Mouse (Mus musculus) hindbrain, embryonic 11.5 days (tissue): Measurements from ENCODE around the gene Josd2. TPM values are rescaled to one million over a fixed set of nuclear protein-coding genes. Genes with fewer than 3 reads are reported as not detected.

Experiments used
- ATAC-seq: fragments of 200-750 bp; cut with Nextera tagmentation; 2 replicates; pipeline ENCODE4 v1.8.0; 2017; ENCODE audit warnings: mild to moderate bottlenecking, moderate TSS enrichment, moderate library complexity; ENCODE audit not compliant: low FRiP score
- DNase-seq: peaks from one replicate; pipeline ENCODE4 v3.0.0-alpha.2; 2015; ENCODE audit warnings: low spot score
- H3K27ac ChIP-seq: fragments of 300-500 bp; sonication (generic); 2 replicates; pipeline ENCODE4 v1.5.1; 2014; ENCODE audit warnings: mild to moderate bottlenecking, low read depth, low read length
- H3K27me3 ChIP-seq: fragments of 300-500 bp; sonication (generic); 2 replicates; pipeline ENCODE4 v1.6.1; 2014; ENCODE audit warnings: mild to moderate bottlenecking, low read length, moderate library complexity, mixed read lengths; ENCODE audit not compliant: control insufficient read depth, insufficient read depth
- H3K36me3 ChIP-seq: fragments of 300-500 bp; sonication (generic); 2 replicates; pipeline ENCODE4 v1.6.1; 2014; ENCODE audit warnings: mild to moderate bottlenecking, low read length, moderate library complexity, mixed read lengths; ENCODE audit not compliant: control insufficient read depth, insufficient read depth
- H3K4me1 ChIP-seq: fragments of 300-500 bp; sonication (generic); replicated peaks from 2 replicates; pipeline ENCODE4 v1.6.1; 2014; ENCODE audit warnings: low read length, mixed read lengths; ENCODE audit not compliant: control insufficient read depth, insufficient read depth
- H3K4me2 ChIP-seq: fragments of 300-500 bp; sonication (generic); replicated peaks from 2 replicates; pipeline ENCODE4 v1.6.1; 2014; ENCODE audit warnings: mild to moderate bottlenecking, low read depth, low read length
- H3K4me3 ChIP-seq: fragments of 300-500 bp; sonication (generic); 2 replicates; pipeline ENCODE4 v1.5.1; 2014; ENCODE audit warnings: low read depth, low read length
- H3K9ac ChIP-seq: fragments of 300-500 bp; sonication (generic); 2 replicates; pipeline ENCODE4 v1.6.1; 2014; ENCODE audit warnings: low read depth, low read length
- H3K9me3 ChIP-seq: fragments of 300-500 bp; sonication (generic); 2 replicates; pipeline ENCODE4 v1.6.1; 2016; ENCODE audit warnings: low read length; ENCODE audit not compliant: control insufficient read depth
- WGBS: fragments of 180-500 bp; shearing (Covaris S2); extraction: QIAGEN DNeasy Blood & Tissue Kit; methylation state at CpG from one replicate; pipeline ENCODE4 v1.1.7; 2014; 5-methylcytosine and 5-hydroxymethylcytosine counted together
- polyA plus RNA-seq: library from polyadenylated mRNA; unstranded; fragments of >200 nt; fragmentation: Nextera tagmentation; extraction: Ambion mirVana; gene quantifications from 2 replicates; pipeline ENCODE4 v1.2.1, GENCODE M21; 2014

The Josd2 gene
- polyA plus RNA-seq, 1 experiment from 2014 or later, result 59.1 TPM

- H3K27me3 ChIP-seq, result peaks cover 21% of the 10 kb centered on the region
- no peak overlapping the region for H3K9ac ChIP-seq
- H3K4me3 ChIP-seq, result no peak overlapping the region
- no peaks in the 10 kb centered on the region for H3K9me3 ChIP-seq
- H3K4me2 ChIP-seq, result no peak overlapping the region
- WGBS, result 64% methylated on average over 57 of the region's 57 CpGs
- ATAC-seq (no peak), DNase-seq (no peak)
- H3K27ac ChIP-seq, result no peak overlapping the region
- peaks cover 22% of the 10 kb centered on the region; the same call in 1 of the 2 replicates for H3K36me3 ChIP-seq
- peaks cover 8% of the 10 kb centered on the region for H3K4me1 ChIP-seq
These were observed 6.1 kb upstream of the Josd2 start for GRCm38 (mm10) chr7:44461503-44462217.

- Histone ChIP-seq H3K4me1 (peaks cover 8% of the 10 kb centered on the region), H3K9me3 (no peaks in the 10 kb centered on the region), H3K27me3 (peaks cover 21% of the 10 kb centered on the region), H3K4me3 (no peak overlapping the region), H3K4me2 (no peak overlapping the region; the same call in 1 of the 2 replicates), H3K36me3 (peaks cover 21% of the 10 kb centered on the region; the same call in 1 of the 2 replicates), H3K27ac (no peak overlapping the region), H3K9ac (no peak overlapping the region)
- ATAC-seq, result no peak
- DNase-seq, result peak; percentile 76
- 20% methylated on average over 75 of the region's 77 CpGs for WGBS
These were observed 5.3 kb upstream of the Josd2 start for GRCm38 (mm10) chr7:44462218-44463055.

GRCm38 (mm10) chr7:44463056-44463425, 4.7 kb upstream of the Josd2 start:
- Histone ChIP-seq H3K9me3 (no peaks in the 10 kb centered on the region), H3K36me3 (peaks cover 17% of the 10 kb centered on the region; the same call in 1 of the 2 replicates), H3K4me2 (no peak overlapping the region), H3K27ac (no peak overlapping the region), H3K9ac (no peak overlapping the region), H3K27me3 (peaks cover 21% of the 10 kb centered on the region), H3K4me3 (no peak overlapping the region), H3K4me1 (peaks cover 8% of the 10 kb centered on the region)
- ATAC-seq (no peak), DNase-seq (no peak)
- 36% methylated on average over 8 of the region's 8 CpGs for WGBS

- 92% methylated on average over 10 of the region's 10 CpGs for WGBS
- ATAC-seq (no peak), DNase-seq (no peak)
- Histone ChIP-seq H3K4me1 (peaks cover 12% of the 10 kb centered on the region), H3K27me3 (peaks cover 21% of the 10 kb centered on the region), H3K9me3 (no peaks in the 10 kb centered on the region), H3K4me3 (no peak overlapping the region), H3K9ac (no peak overlapping the region), H3K27ac (no peak overlapping the region), H3K4me2 (no peak overlapping the region), H3K36me3 (peaks cover 16% of the 10 kb centered on the region; the same call in 1 of the 2 replicates)
These were observed 4.1 kb upstream of the Josd2 start for GRCm38 (mm10) chr7:44463556-44464225.

- DNase-seq, result no peak
- H3K27me3 ChIP-seq, result peaks cover 21% of the 10 kb centered on the region
- H3K9me3 ChIP-seq, result no peaks in the 10 kb centered on the region
- H3K27ac ChIP-seq, result peak overlapping the region; percentile 53; the same call in 1 of the 2 replicates
- 26% methylated on average over 4 of the region's 4 CpGs for WGBS
- peaks cover 14% of the 10 kb centered on the region for H3K4me1 ChIP-seq
- H3K4me3 ChIP-seq, result no peak overlapping the region
- no peak for ATAC-seq
- no peak overlapping the region for H3K4me2 ChIP-seq
- peaks cover 16% of the 10 kb centered on the region; the same call in 1 of the 2 replicates for H3K36me3 ChIP-seq
- no peak overlapping the region for H3K9ac ChIP-seq
These were observed 3.3 kb upstream of the Josd2 start for GRCm38 (mm10) chr7:44464511-44464910.

GRCm38 (mm10) chr7:44465111-44465510, 2.7 kb upstream of the Josd2 start, which contains the start of gene Aspdh:
Gene Aspdh (plus strand): TSS chr7:44465391.
- peaks cover 14% of the 10 kb centered on the region for H3K4me1 ChIP-seq
- DNase-seq, result no peak
- H3K4me2 ChIP-seq, result no peak within 1 kb of the TSS

GRCm38 (mm10) chr7:44466006-44466887, 1.5 kb upstream of the Josd2 start:
- no peak overlapping the region for H3K27ac ChIP-seq
- H3K27me3 ChIP-seq, result peaks cover 13% of the 10 kb centered on the region
- DNase-seq (no peak), ATAC-seq (no peak)
- whole genome bisulfite sequencing, result 81% methylated on average over 10 of the region's 10 CpGs
- no peak overlapping the region for H3K4me3 ChIP-seq
- H3K36me3 ChIP-seq, result peaks cover 12% of the 10 kb centered on the region; the same call in 1 of the 2 replicates
- no peak overlapping the region for H3K4me2 ChIP-seq
- H3K9me3 ChIP-seq, result no peaks in the 10 kb centered on the region
- no peak overlapping the region for H3K9ac ChIP-seq
- peaks cover 14% of the 10 kb centered on the region for H3K4me1 ChIP-seq

More at GRCm38 (mm10) chr7:44465111-44465510, 2.7 kb upstream of the Josd2 start, which contains the start of gene Aspdh:
- Histone ChIP-seq H3K27me3 (peaks cover 21% of the 10 kb centered on the region), H3K27ac (peak within 1 kb of the TSS; percentile 53; the same call in 1 of the 2 replicates), H3K4me3 (no peak within 1 kb of the TSS), H3K9me3 (no peaks in the 10 kb centered on the region), H3K36me3 (peaks cover 16% of the 10 kb centered on the region; the same call in 1 of the 2 replicates), H3K9ac (no peak within 1 kb of the TSS)
- 49% methylated on average over 2 of the region's 2 CpGs for WGBS
- ATAC-seq, result no peak
